Mouse (Mus musculus): ENCODE results near the gene Ahcy.

- TF ChIP-seq CTCF (IDR thresholded peaks at IDR 0.05; ENCODE audit: control insufficient read depth, insufficient read depth, insufficient read length) = no peak
- no peak for TF ChIP-seq MYOD1 (IDR thresholded peaks at IDR 0.05; ENCODE audit: control insufficient read depth, insufficient read length, low read depth)
- no peak for TF ChIP-seq CEBPB (IDR thresholded peaks at IDR 0.05; ENCODE audit: low read depth)
- TF ChIP-seq USF1 (IDR thresholded peaks at IDR 0.05; ENCODE audit: low read depth) = no peak
Measured at GRCm38 (mm10) chr2:155056076-155056578, 18.2 kb downstream of the Ahcy start.
